Mouse (Mus musculus): Measurements from ENCODE around the gene Mrgprf. TPM values are rescaled to one million over a fixed set of nuclear protein-coding genes. Genes with fewer than 3 reads are reported as not detected.

Mrgprf gene
- polyA plus RNA-seq, 1 experiment from 2014 or later, result 9.3 TPM

DNA sequence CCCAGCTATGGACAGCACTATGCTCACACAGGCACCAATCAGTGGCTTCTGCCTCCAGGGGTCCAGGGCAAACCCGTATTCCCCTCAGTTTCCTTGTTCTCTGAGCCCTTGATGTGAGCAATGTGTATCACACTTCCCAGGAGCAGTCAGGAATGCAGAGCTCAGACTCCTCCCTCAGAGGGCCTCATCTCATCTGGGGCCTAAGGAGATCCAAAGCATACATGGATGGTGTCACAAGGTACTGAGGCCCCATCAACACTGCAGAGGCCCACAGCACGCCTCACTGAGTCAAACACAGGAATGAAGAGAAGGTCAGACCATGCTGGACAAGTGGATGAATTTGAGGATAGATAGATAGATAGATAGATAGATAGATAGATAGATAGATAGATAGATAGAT is 7.9 kb upstream of the Mrgprf start:
- TF ChIP-seq EP300 (optimal IDR thresholded peaks at IDR 0.05) (no peak), CTCF (IDR thresholded peaks at IDR 0.05; ENCODE audit: low read depth) (no peak)
- Histone ChIP-seq H3K4me2 (replicated peaks; ENCODE audit: low read depth) (no peak overlapping the region), H3K4me1 (replicated peaks; ENCODE audit: control insufficient read depth, insufficient read depth) (no peaks in the 10 kb centered on the region), H3K36me3 (ENCODE audit: control insufficient read depth, insufficient read depth, low read length) (no peaks in the 10 kb centered on the region), H3K27ac (replicated peaks) (no peak overlapping the region), H3K4me3 (ENCODE audit: low read depth, low read length) (no peak overlapping the region), H3K27me3 (ENCODE audit: control insufficient read depth, insufficient read depth, low read length) (no peaks in the 10 kb centered on the region), H3K9me3 (ENCODE audit: control insufficient read depth, low read length) (no peaks in the 10 kb centered on the region), H3K9ac (ENCODE audit: low read length) (no peak overlapping the region)
- DNase-seq (ENCODE audit: low spot score) (no peak), ATAC-seq (ENCODE audit: low FRiP score, low TSS enrichment) (no peak)
- WGBS, result 73% methylated on average over 2 of the region's 2 CpGs

DNA sequence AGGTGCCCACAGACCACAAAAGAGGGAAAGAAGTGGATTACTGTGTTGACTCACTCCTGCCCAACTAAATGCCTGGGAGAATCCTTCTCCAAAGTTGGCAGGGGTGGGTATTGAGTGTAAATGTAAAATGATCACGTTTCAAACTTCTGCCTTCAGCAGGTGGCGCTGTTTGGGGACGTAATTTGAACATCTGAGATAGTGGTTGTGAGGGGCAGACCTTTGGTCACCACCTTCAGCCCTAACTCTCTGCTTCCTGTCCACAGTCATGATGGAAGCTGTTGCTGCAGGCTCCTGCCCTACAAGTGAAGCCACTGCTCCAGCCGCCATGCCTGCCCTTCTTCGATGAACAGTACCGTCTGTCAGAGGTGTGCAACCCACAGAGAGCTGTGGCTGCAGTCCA is 6.8 kb upstream of the Mrgprf start:
- 42% methylated on average over 6 of the region's 6 CpGs for WGBS

DNA sequence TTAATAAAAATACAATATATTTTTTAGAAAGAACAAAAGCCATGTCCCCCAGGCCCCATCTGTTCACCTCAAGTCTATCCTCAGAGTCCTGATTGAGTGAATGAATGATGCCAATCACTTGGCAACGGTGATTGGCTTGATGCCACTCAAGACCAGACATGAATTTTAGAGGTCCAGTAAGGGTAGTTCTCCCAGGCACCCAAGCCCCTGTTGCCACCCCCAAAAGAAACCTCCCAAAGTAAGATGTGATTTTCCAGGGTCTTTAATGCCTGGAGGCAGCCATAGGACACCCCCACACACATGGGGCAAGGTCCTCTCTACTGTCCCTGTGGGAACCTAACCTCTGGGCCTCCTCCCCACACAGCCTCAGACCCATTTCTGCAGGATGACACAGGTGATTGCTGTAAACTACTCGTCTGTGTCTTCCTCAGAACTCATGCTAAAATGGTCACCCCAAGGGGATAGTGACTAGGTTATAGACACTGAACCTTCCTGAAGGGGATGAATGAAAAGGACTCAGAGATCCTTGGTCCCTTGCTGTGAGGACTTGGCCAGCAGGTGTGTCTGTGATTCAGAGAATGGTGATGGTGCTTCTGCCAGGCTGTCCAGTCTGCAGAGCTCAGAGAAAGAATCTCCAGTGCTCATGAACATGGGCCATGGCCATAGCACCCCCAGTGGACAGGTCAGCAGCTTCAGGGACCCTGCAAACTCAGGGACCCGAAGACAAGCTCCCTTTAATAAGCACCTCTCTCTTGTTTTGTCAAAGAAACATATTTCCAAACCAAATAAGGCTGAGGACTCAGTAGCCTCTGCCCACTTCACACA is 1.8 kb upstream of the Mrgprf start:
- no peak for DNase-seq (ENCODE audit: low spot score)
- no peak overlapping the region for H3K9ac ChIP-seq (ENCODE audit: low read length)
- ATAC-seq (ENCODE audit: low FRiP score, low TSS enrichment), result no peak
- H3K4me1 ChIP-seq (replicated peaks; ENCODE audit: control insufficient read depth, insufficient read depth), result no peaks in the 10 kb centered on the region
- 56% methylated on average over 3 of the region's 3 CpGs for WGBS
- H3K27ac ChIP-seq (replicated peaks), result peak overlapping the region; percentile 86
- no peaks in the 10 kb centered on the region for H3K9me3 ChIP-seq (ENCODE audit: control insufficient read depth, low read length)
- H3K36me3 ChIP-seq (ENCODE audit: control insufficient read depth, insufficient read depth, low read length), result no peaks in the 10 kb centered on the region
- H3K4me3 ChIP-seq (ENCODE audit: low read depth, low read length), result no peak overlapping the region
- H3K4me2 ChIP-seq (replicated peaks; ENCODE audit: low read depth), result no peak overlapping the region
- TF ChIP-seq CTCF (IDR thresholded peaks at IDR 0.05; ENCODE audit: low read depth) (peak; percentile 43), EP300 (optimal IDR thresholded peaks at IDR 0.05) (no peak)
- no peaks in the 10 kb centered on the region for H3K27me3 ChIP-seq (ENCODE audit: control insufficient read depth, insufficient read depth, low read length)

More for the DNA sequence above, 6.8 kb upstream of the Mrgprf start:
- DNase-seq (ENCODE audit: low spot score) (no peak), ATAC-seq (ENCODE audit: low FRiP score, low TSS enrichment) (no peak)
- H3K9ac ChIP-seq (ENCODE audit: low read length), result no peak overlapping the region
- no peaks in the 10 kb centered on the region for H3K9me3 ChIP-seq (ENCODE audit: control insufficient read depth, low read length)
- H3K4me1 ChIP-seq (replicated peaks; ENCODE audit: control insufficient read depth, insufficient read depth), result no peaks in the 10 kb centered on the region
- no peak overlapping the region for H3K4me3 ChIP-seq (ENCODE audit: low read depth, low read length)
- no peaks in the 10 kb centered on the region for H3K27me3 ChIP-seq (ENCODE audit: control insufficient read depth, insufficient read depth, low read length)
- TF ChIP-seq CTCF (IDR thresholded peaks at IDR 0.05; ENCODE audit: low read depth), result peak; percentile 55
- TF ChIP-seq EP300 (optimal IDR thresholded peaks at IDR 0.05), result no peak
- H3K4me2 ChIP-seq (replicated peaks; ENCODE audit: low read depth), result no peak overlapping the region
- no peaks in the 10 kb centered on the region for H3K36me3 ChIP-seq (ENCODE audit: control insufficient read depth, insufficient read depth, low read length)
- no peak overlapping the region for H3K27ac ChIP-seq (replicated peaks)

DNA sequence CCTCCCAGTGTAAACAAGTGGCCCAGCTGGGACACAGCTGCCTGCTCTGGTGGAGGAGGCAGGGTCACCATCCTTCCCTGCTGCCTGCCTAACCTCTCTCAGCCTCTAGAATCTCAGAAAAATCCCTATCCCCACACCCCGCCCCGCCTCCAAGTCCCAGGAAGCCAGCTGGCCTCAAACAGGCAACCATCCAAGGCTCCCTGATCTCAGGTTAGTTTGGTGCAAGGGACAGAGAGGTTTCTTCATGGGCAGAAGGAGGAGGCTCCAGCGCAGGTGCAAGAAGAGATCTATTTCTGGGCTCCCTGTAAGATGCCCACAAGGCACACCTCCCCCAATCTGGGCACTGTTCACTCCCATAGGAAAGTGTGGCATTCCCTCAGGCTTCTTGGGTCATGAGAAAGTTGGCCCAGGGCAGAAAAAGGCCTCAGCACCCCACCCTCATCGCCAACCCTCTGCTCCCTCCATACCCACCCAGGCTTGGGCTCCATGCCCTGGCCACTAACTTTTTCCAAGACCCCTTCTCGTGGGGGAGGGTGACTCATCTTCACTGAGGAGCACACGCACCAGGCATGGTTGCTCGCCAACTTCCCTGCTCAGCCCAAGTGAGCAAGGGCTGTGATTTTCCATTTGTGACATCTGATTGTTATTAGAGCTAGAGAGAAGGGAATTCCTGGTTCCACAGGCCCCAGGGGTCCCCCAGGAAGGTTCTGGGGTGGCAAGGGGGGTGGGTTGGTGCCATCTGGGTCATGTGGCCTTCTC is 887 bp upstream of the Mrgprf start:
- ATAC-seq (ENCODE audit: low FRiP score, low TSS enrichment), result no peak; the same call in 1 of the 2 replicates
- TF ChIP-seq CTCF (IDR thresholded peaks at IDR 0.05; ENCODE audit: low read depth), result no peak
- no peak for TF ChIP-seq EP300 (optimal IDR thresholded peaks at IDR 0.05)
- H3K27ac ChIP-seq (replicated peaks), result peak overlapping the region; percentile 86
- no peak overlapping the region for H3K4me3 ChIP-seq (ENCODE audit: low read depth, low read length)
- peak; percentile 45 for DNase-seq (ENCODE audit: low spot score)
- WGBS, result 45% methylated on average over 7 of the region's 7 CpGs
- H3K9ac ChIP-seq (ENCODE audit: low read length), result no peak overlapping the region
- no peaks in the 10 kb centered on the region for H3K36me3 ChIP-seq (ENCODE audit: control insufficient read depth, insufficient read depth, low read length)
- no peak overlapping the region for H3K4me2 ChIP-seq (replicated peaks; ENCODE audit: low read depth)
- no peaks in the 10 kb centered on the region for H3K9me3 ChIP-seq (ENCODE audit: control insufficient read depth, low read length)
- H3K27me3 ChIP-seq (ENCODE audit: control insufficient read depth, insufficient read depth, low read length), result no peaks in the 10 kb centered on the region
- no peaks in the 10 kb centered on the region for H3K4me1 ChIP-seq (replicated peaks; ENCODE audit: control insufficient read depth, insufficient read depth)

- DNase-seq (ENCODE audit: low spot score), result no peak
- Histone ChIP-seq H3K27ac (replicated peaks) (peak overlapping the region; percentile 86), H3K4me3 (ENCODE audit: low read depth, low read length) (peak overlapping the region; percentile 27), H3K27me3 (ENCODE audit: control insufficient read depth, insufficient read depth, low read length) (no peaks in the 10 kb centered on the region), H3K36me3 (ENCODE audit: control insufficient read depth, insufficient read depth, low read length) (no peaks in the 10 kb centered on the region), H3K4me2 (replicated peaks; ENCODE audit: low read depth) (peak overlapping the region; percentile 49), H3K4me1 (replicated peaks; ENCODE audit: control insufficient read depth, insufficient read depth) (no peaks in the 10 kb centered on the region), H3K9me3 (ENCODE audit: control insufficient read depth, low read length) (no peaks in the 10 kb centered on the region), H3K9ac (ENCODE audit: low read length) (peak overlapping the region; percentile 56)
- no peak for TF ChIP-seq CTCF (IDR thresholded peaks at IDR 0.05; ENCODE audit: low read depth)
- TF ChIP-seq EP300 (optimal IDR thresholded peaks at IDR 0.05), result no peak
- no peak for ATAC-seq (ENCODE audit: low FRiP score, low TSS enrichment)
Observed at GRCm38 (mm10) chr7:145301008-145301340, 346 bp downstream of the Mrgprf start.
